In genomic region chr9:78429551-78429950, GRCm38 (mm10) we compare ENCODE assay signal across 22 mouse cellular contexts. TPM values are rescaled to one million over a fixed set of nuclear protein-coding genes. Genes with fewer than 3 reads are reported as not detected.
"Had no signal": no experiment of that assay in that cellular context is flagged by ENCODE, and none has a peak within 500 bp of the region (broad histone marks: within the 10 kb centered on the region; RNA-seq: fewer than 3 reads in every experiment).

No protein-coding gene starts in this region.

- H3K27me3 ChIP-seq: midbrain, embryonic 12.5 days; neural tube, embryonic 13.5 days; neural tube, embryonic 15.5 days had no signal

- H3K9ac ChIP-seq: liver, embryonic 15.5 days; lung, embryonic 14.5 days; midbrain, embryonic 12.5 days; neural tube, embryonic 13.5 days; neural tube, embryonic 15.5 days had no signal

- H3K4me3 ChIP-seq: liver, embryonic 15.5 days; midbrain, embryonic 10.5 days; midbrain, embryonic 12.5 days; myocyte; neural tube, embryonic 13.5 days; neural tube, embryonic 15.5 days had no signal

- H3K36me3 ChIP-seq: liver, embryonic 15.5 days; midbrain, embryonic 10.5 days; midbrain, embryonic 12.5 days; neural tube, embryonic 13.5 days; neural tube, embryonic 15.5 days had no signal

- H3K27ac ChIP-seq: liver, embryonic 15.5 days; midbrain, embryonic 12.5 days; neural tube, embryonic 13.5 days; neural tube, embryonic 15.5 days had no signal

- H3K4me2 ChIP-seq: liver, embryonic 15.5 days; lung, embryonic 14.5 days; midbrain, embryonic 12.5 days; neural tube, embryonic 13.5 days; neural tube, embryonic 15.5 days had no signal

- H3K9me3 ChIP-seq: liver, embryonic 15.5 days; midbrain, embryonic 10.5 days; midbrain, embryonic 12.5 days; neural tube, embryonic 13.5 days; neural tube, embryonic 15.5 days had no signal

- ATAC-seq: midbrain, embryonic 16.5 days had no signal

- DNase-seq: lung, adult 18-20 months; lung, embryonic 14.5 days; lung, postnatal 10 days; midbrain, embryonic 14.5 days; retina, postnatal 1 day; right cerebral cortex, adult 18-20 months; right cerebral cortex, postnatal 25 days; right cerebral cortex, postnatal 4 days; spleen, adult 18-20 months; thymus, adult 18-20 months; thymus, postnatal 14 days; thymus, postnatal 36 days had no signal

RNA-seq across cellular contexts. Expression of gene Gm17324, which starts 19.0 kb away (rescaled TPM):
- total RNA-seq: megakaryocyte, adult 5-6 weeks; megakaryocyte-erythroid progenitor cell, adult 5-6 weeks had no signal
- polyA plus RNA-seq: small intestine, adult 2 months had no signal

RNA-seq across cellular contexts. Expression of gene Ddx43, which starts 34.0 kb away (rescaled TPM):
- total RNA-seq: megakaryocyte, adult 5-6 weeks; megakaryocyte-erythroid progenitor cell, adult 5-6 weeks had no signal
- polyA plus RNA-seq: liver, embryonic 15.5 days; myocyte; small intestine, adult 2 months had no signal

RNA-seq across cellular contexts. Expression of gene Ooep, which starts 51.0 kb away (rescaled TPM):
- total RNA-seq: megakaryocyte, adult 5-6 weeks; megakaryocyte-erythroid progenitor cell, adult 5-6 weeks had no signal
- polyA plus RNA-seq: small intestine, adult 2 months had no signal
